Mouse (Mus musculus): ENCODE results near the gene Lrmp. TPM values are rescaled to one million over a fixed set of nuclear protein-coding genes. Genes with fewer than 3 reads are reported as not detected.

Lrmp gene
- polyA plus RNA-seq, 1 experiment from 2014 or later, result 1.4 TPM

- H3K4me2 ChIP-seq, result no peak overlapping the region
- 81% methylated on average over 13 of the region's 13 CpGs for WGBS
- no peak overlapping the region for H3K27ac ChIP-seq (ENCODE audit: low read depth)
- DNase-seq, result no peak
- H3K9ac ChIP-seq, result no peak overlapping the region
- H3K9me3 ChIP-seq (ENCODE audit: low read depth, low read length), result no peaks in the 10 kb centered on the region
- TF ChIP-seq CTCF (IDR thresholded peaks at IDR 0.05; ENCODE audit: low read depth), result no peak
- no peak overlapping the region for H3K4me3 ChIP-seq (ENCODE audit: low read depth, low read length)
- H3K36me3 ChIP-seq (ENCODE audit: insufficient read depth), result no peaks in the 10 kb centered on the region
- H3K4me1 ChIP-seq (ENCODE audit: insufficient read depth), result no peaks in the 10 kb centered on the region
- ATAC-seq (ENCODE audit: insufficient read depth), result no peak
- H3K27me3 ChIP-seq (ENCODE audit: insufficient read depth, low read length), result no peaks in the 10 kb centered on the region
These were observed 23.8 kb downstream of the Lrmp start for GRCm38 (mm10) chr6:145139236-145139635.

GRCm38 (mm10) chr6:145139776-145140475 lies 24.5 kb downstream of the Lrmp start:
- Histone ChIP-seq H3K9ac (no peak overlapping the region), H3K27me3 (ENCODE audit: insufficient read depth, low read length) (no peaks in the 10 kb centered on the region), H3K27ac (ENCODE audit: low read depth) (no peak overlapping the region), H3K9me3 (ENCODE audit: low read depth, low read length) (no peaks in the 10 kb centered on the region), H3K4me3 (ENCODE audit: low read depth, low read length) (no peak overlapping the region), H3K36me3 (ENCODE audit: insufficient read depth) (no peaks in the 10 kb centered on the region), H3K4me1 (ENCODE audit: insufficient read depth) (no peaks in the 10 kb centered on the region), H3K4me2 (no peak overlapping the region)
- no peak for ATAC-seq (ENCODE audit: insufficient read depth)
- TF ChIP-seq CTCF (IDR thresholded peaks at IDR 0.05; ENCODE audit: low read depth), result no peak
- WGBS, result 71% methylated on average over 11 of the region's 11 CpGs
- no peak for DNase-seq

DNA sequence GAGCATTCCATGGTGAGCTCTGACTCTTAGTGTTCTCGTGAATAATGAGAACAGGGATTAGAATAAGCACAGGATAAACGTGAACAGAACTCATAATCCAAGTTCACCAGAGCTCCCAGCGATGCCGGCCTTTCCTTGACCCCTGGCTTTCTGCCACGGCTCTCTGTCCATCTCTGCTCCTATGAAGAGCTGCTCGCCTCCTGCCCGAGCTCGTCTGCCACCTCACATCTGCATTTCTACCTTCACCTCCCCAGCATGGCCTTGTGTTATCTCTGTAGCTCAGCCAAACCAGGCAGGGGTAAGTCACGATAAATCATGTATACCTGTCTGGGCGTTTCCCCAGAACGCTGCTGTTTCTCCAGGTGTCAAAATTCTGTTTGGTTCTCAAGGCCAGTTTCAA lies 25.3 kb downstream of the Lrmp start:
- Histone ChIP-seq H3K27ac (ENCODE audit: low read depth) (no peak overlapping the region), H3K9ac (no peak overlapping the region), H3K4me2 (no peak overlapping the region), H3K4me3 (ENCODE audit: low read depth, low read length) (no peak overlapping the region), H3K27me3 (ENCODE audit: insufficient read depth, low read length) (no peaks in the 10 kb centered on the region), H3K4me1 (ENCODE audit: insufficient read depth) (no peaks in the 10 kb centered on the region), H3K9me3 (ENCODE audit: low read depth, low read length) (no peaks in the 10 kb centered on the region), H3K36me3 (ENCODE audit: insufficient read depth) (no peaks in the 10 kb centered on the region)
- ATAC-seq (ENCODE audit: insufficient read depth), result no peak
- 51% methylated on average over 11 of the region's 11 CpGs for WGBS
- no peak for DNase-seq
- no peak for TF ChIP-seq CTCF (IDR thresholded peaks at IDR 0.05; ENCODE audit: low read depth)

- no peaks in the 10 kb centered on the region for H3K9me3 ChIP-seq (ENCODE audit: low read depth, low read length)
- no peaks in the 10 kb centered on the region for H3K36me3 ChIP-seq (ENCODE audit: insufficient read depth)
- DNase-seq, result no peak
- H3K27me3 ChIP-seq (ENCODE audit: insufficient read depth, low read length), result no peaks in the 10 kb centered on the region
- WGBS, result 78% methylated on average over 12 of the region's 12 CpGs
- H3K9ac ChIP-seq, result no peak overlapping the region
- H3K4me3 ChIP-seq (ENCODE audit: low read depth, low read length), result no peak overlapping the region
- no peak overlapping the region for H3K27ac ChIP-seq (ENCODE audit: low read depth)
- no peak for TF ChIP-seq CTCF (IDR thresholded peaks at IDR 0.05; ENCODE audit: low read depth)
- H3K4me1 ChIP-seq (ENCODE audit: insufficient read depth), result no peaks in the 10 kb centered on the region
- ATAC-seq (ENCODE audit: insufficient read depth), result no peak
- H3K4me2 ChIP-seq, result no peak overlapping the region
These were observed 26.4 kb downstream of the Lrmp start for GRCm38 (mm10) chr6:145141827-145142226.

GRCm38 (mm10) chr6:145145173-145145572 lies 29.7 kb downstream of the Lrmp start:
- no peak overlapping the region for H3K9ac ChIP-seq
- TF ChIP-seq CTCF (IDR thresholded peaks at IDR 0.05; ENCODE audit: low read depth), result no peak
- no peak overlapping the region for H3K27ac ChIP-seq (ENCODE audit: low read depth)
- no peaks in the 10 kb centered on the region for H3K9me3 ChIP-seq (ENCODE audit: low read depth, low read length)
- DNase-seq, result no peak
- H3K27me3 ChIP-seq (ENCODE audit: insufficient read depth, low read length), result no peaks in the 10 kb centered on the region
- H3K4me3 ChIP-seq (ENCODE audit: low read depth, low read length), result no peak overlapping the region
- 55% methylated on average over 7 of the region's 7 CpGs for whole genome bisulfite sequencing
- H3K4me2 ChIP-seq, result no peak overlapping the region
- H3K4me1 ChIP-seq (ENCODE audit: insufficient read depth), result no peaks in the 10 kb centered on the region
- ATAC-seq (ENCODE audit: insufficient read depth), result no peak
- no peaks in the 10 kb centered on the region for H3K36me3 ChIP-seq (ENCODE audit: insufficient read depth)

GRCm38 (mm10) chr6:145147716-145148115 lies 32.3 kb downstream of the Lrmp start:
- H3K36me3 ChIP-seq (ENCODE audit: insufficient read depth), result no peaks in the 10 kb centered on the region
- H3K27ac ChIP-seq (ENCODE audit: low read depth), result no peak overlapping the region
- 63% methylated on average over 16 of the region's 16 CpGs for WGBS
- no peak for TF ChIP-seq CTCF (IDR thresholded peaks at IDR 0.05; ENCODE audit: low read depth)
- no peaks in the 10 kb centered on the region for H3K27me3 ChIP-seq (ENCODE audit: insufficient read depth, low read length)
- H3K4me1 ChIP-seq (ENCODE audit: insufficient read depth), result no peaks in the 10 kb centered on the region
- ATAC-seq (ENCODE audit: insufficient read depth) (no peak), DNase-seq (no peak)
- H3K9ac ChIP-seq, result no peak overlapping the region
- H3K4me2 ChIP-seq, result no peak overlapping the region
- no peaks in the 10 kb centered on the region for H3K9me3 ChIP-seq (ENCODE audit: low read depth, low read length)
- no peak overlapping the region for H3K4me3 ChIP-seq (ENCODE audit: low read depth, low read length)

DNA sequence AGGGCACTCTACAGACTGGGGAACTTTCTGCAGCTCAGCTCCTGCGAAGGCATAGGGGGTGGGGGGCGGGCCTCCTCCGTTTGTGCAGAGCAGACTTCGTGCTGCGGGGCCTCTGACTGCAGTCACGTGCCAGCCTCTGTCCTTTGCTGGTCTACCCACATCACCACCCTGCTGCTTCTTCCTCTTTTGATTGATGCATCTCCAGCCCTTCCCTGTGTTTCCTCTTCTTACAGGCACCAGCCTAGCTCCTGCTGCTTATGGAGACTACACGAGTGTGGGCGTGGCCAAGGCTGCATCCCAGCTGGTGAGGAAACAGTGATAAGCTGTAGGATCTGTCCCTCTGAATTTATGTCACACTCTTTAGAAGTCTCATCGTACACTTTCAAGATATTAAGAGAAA lies 33.6 kb downstream of the Lrmp start:
- Histone ChIP-seq H3K36me3 (ENCODE audit: insufficient read depth) (no peaks in the 10 kb centered on the region), H3K27ac (ENCODE audit: low read depth) (no peak overlapping the region), H3K9me3 (ENCODE audit: low read depth, low read length) (no peaks in the 10 kb centered on the region), H3K4me1 (ENCODE audit: insufficient read depth) (no peaks in the 10 kb centered on the region), H3K27me3 (ENCODE audit: insufficient read depth, low read length) (no peaks in the 10 kb centered on the region), H3K4me2 (no peak overlapping the region), H3K9ac (no peak overlapping the region), H3K4me3 (ENCODE audit: low read depth, low read length) (no peak overlapping the region)
- ATAC-seq (ENCODE audit: insufficient read depth) (peak; percentile 44; the same call in 1 of the 2 replicates), DNase-seq (peak; percentile 47)
- no peak for TF ChIP-seq CTCF (IDR thresholded peaks at IDR 0.05; ENCODE audit: low read depth)
- 27% methylated on average over 9 of the region's 9 CpGs for WGBS
